Mouse (Mus musculus) spleen, postnatal 4 days (tissue): Measurements from ENCODE around the gene Sord.
A peak's percentile ranks its signal among the peaks of the same experiment; 100 is the strongest.
"Not testable (repeated sequence)": the region's sequence is repeated elsewhere in the genome, so short reads cannot be mapped to it uniquely, and the experiment has no call there.

Experiments used
- DNase-seq, 2 experiments: peaks; one replicate each; pipeline ENCODE4 v3.0.0; 2022; ENCODE audit warnings: low spot score in 2 of 2

Sord gene

GRCm38 (mm10) chr2:122234611-122235288 lies at the start of gene Sord:
TSS of gene Sord (plus strand) at chr2:122234749.
- DNase-seq: peak; percentile 61 to 82

- no peak for DNase-seq
These were observed 49.5 kb upstream of the Sord start for GRCm38 (mm10) chr2:122185086-122185485.

DNA sequence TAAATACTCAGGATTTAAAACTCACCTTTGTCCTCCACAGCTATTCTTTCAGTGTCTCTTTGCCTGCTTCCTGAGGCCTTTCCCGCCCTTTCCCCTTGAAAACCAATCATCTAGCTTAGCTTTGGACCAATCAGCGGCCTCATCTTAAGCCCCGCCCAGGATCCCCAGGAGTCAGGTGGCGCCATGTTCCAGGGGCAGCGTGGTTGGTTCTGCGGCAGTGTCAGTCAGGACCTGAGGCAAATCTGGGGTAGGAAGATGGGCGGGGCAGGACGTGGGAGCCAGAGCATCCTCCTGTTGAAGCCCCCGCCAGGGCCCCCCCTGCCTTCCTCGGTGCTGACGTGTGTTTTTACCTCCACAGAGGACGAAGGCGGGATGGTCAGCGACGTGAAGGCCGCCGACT lies 48.4 kb upstream of the Sord start, which contains the start of the genes Patl2 and Terb2:
Gene Patl2 (minus strand): TSS at position 84 of the 400 bp plus-strand sequence.
Gene Terb2 (plus strand): TSS at position 167 of the 400 bp plus-strand sequence.
- no peak for DNase-seq

GRCm38 (mm10) chr2:122186751-122187150 lies 47.8 kb upstream of the Sord start:
- no peak for DNase-seq

GRCm38 (mm10) chr2:122191849-122192248 lies 42.7 kb upstream of the Sord start:
- no peak for DNase-seq

DNA sequence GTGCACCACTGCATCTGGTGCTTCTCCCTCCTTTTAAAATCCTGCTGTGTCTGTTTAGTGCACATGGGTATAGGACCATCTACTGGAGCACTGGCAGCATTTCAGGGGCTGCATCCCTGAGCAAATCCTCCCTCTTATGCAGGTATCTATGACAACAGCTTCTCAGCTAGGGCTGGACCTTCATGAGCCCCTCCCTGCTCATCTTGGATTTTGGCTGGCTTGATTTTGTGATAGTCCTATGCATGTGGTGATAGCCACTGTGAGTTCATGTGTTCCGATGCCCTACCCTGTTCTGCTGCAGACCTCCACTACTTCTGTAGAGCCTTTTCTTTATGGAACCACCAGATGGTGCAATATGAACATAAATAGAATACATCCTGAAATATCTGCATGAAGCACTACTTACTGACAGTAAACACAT lies 40.0 kb upstream of the Sord start:
- DNase-seq: no peak

DNA sequence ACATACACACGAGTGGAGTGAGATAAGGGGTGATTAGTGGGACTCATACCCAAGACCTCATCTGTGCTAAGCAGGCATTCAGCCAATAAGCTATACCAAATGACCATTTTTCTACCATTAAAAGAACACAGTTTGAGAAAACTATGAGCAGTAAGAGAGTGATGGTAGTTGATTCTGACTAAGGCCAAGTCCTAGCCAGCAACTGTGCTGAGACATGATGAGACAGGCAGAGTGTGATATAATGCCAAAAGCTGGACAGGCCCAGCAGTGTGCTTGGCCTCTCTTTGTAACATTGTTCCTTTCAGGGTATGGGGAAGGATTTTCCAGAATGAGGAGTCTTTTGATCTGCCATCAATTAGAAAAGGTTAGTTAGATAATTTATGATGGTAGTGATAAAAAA lies 33.0 kb upstream of the Sord start:
- DNase-seq: no peak

DNA sequence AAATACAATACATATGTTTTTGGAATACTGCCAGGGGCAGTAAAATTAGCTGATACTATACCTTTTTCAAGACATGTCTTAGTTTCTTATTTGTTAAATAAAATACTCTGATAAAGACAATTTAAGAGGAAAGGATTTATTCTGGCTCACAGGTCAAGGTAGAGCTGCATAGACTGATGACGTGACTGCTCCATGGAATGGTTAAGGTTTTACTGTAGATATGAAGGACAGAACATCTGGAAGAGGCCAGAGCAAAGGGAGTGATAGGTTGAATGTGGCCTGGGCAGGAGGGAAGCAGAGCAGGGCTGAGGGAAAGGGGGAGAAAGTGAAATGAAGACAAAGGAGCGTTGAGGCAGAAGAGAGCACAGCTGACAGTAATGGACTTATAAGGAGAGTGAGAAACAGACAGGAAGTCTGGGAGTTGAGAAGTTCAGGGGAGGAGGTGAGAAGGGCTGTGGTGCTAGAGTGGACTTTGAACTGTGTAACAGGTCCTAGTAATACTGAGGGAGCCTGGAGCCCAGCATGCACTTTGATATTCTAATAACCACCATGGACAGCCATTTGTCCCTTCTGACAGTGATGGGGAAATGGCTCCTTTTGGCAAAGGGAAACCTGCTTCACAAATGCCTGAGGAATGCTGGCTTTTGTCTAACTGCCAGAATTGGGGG lies 28.0 kb upstream of the Sord start:
- DNase-seq: no peak

GRCm38 (mm10) chr2:122210534-122211228 lies 23.9 kb upstream of the Sord start:
- no peak for DNase-seq

GRCm38 (mm10) chr2:122217075-122217474 lies 17.5 kb upstream of the Sord start:
- not testable (repeated sequence) for DNase-seq

- DNase-seq: no peak
These were observed 16.3 kb upstream of the Sord start for GRCm38 (mm10) chr2:122218234-122218633.

DNA sequence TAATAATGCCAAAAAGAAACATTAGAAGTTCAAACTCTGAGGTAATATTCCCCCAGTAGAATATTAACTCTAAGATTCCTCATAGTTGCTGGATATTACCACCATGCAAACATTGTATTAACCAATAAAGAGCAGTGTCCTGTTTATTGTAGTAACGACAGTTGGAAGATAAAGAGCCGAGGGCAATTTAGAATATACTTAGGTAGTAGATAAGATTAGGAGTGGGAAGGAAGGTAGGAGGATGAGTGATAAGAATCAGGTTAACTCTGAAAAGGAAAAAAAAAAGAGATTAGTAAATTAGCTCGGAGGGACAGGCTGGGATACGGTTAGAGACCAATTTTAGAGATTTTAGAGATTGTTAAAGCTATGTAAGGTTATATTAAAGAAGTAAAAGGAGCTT lies 13.2 kb upstream of the Sord start:
- no peak for DNase-seq

GRCm38 (mm10) chr2:122221798-122222197 lies 12.8 kb upstream of the Sord start:
- DNase-seq: no peak

- no peak for DNase-seq
These were observed 12.3 kb upstream of the Sord start for GRCm38 (mm10) chr2:122222272-122222671.

DNA sequence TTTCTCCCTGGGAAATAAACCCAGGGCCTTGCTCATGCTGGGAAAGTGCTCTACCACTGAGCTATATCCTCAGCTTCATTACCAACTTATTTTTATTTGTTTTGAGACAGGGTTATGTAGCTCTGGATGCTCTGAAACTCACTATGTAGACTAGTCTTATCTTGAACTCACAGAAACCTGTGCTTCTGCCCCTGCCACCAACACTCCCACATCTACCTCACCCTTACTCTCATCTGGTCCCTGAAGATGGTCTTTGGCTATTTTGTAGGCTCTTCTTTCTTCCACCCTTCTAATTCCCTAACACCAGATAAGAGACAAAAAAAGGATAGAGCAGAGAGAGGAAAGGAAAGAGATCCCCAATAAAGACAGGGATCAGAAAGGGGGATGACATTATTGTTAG lies 10.9 kb upstream of the Sord start:
- no peak for DNase-seq

DNA sequence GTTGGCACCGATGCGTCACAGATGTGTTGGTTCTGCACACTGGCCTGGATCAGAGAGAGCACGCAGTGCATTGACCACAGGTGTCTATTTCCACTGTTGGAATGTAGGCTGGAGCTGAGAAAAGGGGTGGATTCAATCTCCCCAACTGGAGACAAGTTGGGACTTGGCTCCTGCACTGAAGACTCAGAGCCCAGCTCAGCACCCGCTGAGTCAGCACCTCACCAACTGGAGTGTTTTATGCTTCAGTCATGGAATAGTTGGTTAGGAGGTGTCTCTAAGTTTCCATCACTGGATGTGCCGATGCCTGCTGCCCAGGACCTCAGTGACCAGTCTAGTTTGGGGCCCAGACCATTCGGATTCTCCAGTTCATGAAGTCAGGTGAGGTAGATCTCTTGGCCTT lies 4.2 kb upstream of the Sord start:
- DNase-seq: no peak

- DNase-seq: no peak
These were observed 2.9 kb upstream of the Sord start for GRCm38 (mm10) chr2:122231616-122232015.

DNA sequence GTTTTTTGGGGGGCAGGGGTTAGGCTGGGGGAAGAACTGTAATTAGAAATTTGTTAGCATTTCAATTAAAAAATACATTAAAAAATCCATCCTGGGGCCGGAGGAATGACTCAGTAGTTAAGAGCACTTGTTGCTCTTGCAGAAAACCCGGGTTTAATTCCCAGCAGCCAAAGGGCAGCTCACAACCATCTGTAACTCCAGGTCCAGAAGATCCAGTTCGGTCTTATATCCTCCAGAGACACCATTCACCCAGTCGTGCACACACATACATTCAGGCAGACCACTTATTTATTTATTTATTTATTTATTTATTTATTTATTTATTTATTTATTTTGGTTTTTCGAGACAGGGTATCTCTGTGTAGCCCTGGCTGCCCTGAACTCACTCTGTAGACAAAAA lies 1.2 kb upstream of the Sord start:
- no peak for DNase-seq

DNA sequence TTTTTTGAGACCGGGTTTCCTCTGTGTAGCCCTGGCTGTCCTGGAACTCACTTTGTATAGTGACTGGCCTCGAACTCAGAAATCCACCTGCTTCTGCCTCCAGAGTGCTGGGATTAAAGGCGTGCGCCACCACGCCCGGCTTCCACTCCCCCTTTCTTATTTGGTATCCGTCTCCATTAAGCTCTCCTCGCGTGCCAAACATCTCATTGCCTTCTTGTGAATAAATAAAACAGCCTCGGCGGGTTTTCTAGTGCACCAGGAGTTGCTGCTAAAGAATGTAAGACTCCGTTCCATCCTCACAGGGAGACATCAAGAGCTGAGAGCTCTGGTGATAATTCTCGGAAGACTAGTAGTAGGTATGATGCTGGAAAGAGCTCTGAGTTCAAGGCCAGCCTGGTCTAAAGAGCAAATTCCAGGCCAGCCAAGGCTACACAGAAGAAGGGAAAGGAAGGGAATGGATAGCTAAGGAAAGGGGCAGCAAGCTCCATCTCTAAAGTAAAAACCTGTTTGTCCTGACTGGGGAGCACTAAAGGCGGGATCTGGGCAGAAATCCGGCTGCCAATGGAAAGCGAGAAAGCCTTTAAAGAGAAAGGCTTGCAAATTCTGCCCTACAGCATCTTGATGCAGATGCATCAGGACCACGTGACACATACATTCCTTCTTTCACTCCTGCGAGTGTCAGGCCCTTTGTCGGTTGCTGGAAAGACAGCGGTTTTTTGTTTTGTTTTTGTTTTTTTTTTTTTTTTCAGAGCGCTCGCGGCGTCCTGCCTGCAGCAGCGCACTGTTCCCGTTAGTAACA lies 591 bp upstream of the Sord start:
- DNase-seq: no peak

DNA sequence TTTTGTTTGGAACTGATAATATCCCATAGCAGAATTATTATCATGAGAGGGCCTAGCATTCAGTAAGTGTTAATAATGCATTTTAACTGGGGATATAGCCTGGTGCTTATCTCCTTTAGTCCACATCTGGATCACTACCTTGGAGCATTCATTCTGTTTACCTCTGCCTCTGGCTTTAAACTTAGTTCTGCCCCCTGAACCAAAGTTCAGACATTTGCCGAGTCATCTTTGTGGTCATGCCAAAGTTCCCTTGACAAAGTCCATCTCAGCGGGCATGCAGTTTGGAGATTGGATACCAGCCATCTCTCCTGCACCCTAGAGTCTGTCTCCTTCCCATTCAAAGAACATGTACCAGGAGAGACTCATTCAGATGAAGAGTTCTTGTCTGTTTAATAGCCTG lies 876 bp downstream of the Sord start:
- no peak for DNase-seq

DNA sequence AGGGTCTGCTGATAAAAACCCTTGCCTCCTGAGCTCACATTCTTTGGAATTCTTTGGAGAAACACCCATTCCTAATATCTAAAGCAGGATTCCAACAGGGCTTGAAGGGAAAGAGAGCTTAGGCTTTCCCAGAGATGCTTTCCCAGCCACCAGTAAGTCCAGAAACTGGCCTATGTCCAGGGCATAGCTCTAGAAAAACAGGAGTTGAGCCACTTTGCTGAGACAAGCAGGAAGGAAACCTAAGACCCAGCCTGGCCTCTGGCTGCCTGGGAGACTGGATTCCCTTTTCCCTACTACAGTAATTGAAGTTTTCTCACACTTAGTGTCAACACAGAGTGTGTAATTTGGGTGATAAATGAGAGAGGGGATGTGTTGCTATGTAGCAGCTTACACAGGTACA lies 1.8 kb downstream of the Sord start:
- DNase-seq: no peak

GRCm38 (mm10) chr2:122237891-122238470 lies 3.4 kb downstream of the Sord start:
- DNase-seq: no peak
